Mouse (Mus musculus): Measurements from ENCODE around the gene Lrrc74a. TPM values are rescaled to one million over a fixed set of nuclear protein-coding genes. Genes with fewer than 3 reads are reported as not detected.

The Lrrc74a gene
- total RNA-seq, 2 experiments from 2014 or later: not detected

GRCm38 (mm10) chr12:86786149-86787019, 52.2 kb downstream of the Lrrc74a start:
- DNase-seq (ENCODE audit: low spot score in 2 of 2): no peak

GRCm38 (mm10) chr12:86787020-86787553, 52.9 kb downstream of the Lrrc74a start:
- no peak for DNase-seq (ENCODE audit: low spot score in 2 of 2)

- DNase-seq (ENCODE audit: low spot score in 2 of 2): no peak
Measured at GRCm38 (mm10) chr12:86790100-86790848, 56.1 kb downstream of the Lrrc74a start.

GRCm38 (mm10) chr12:86790849-86791127, 56.6 kb downstream of the Lrrc74a start:
- DNase-seq (ENCODE audit: low spot score in 2 of 2): no peak

GRCm38 (mm10) chr12:86791987-86792386, 57.8 kb downstream of the Lrrc74a start:
- DNase-seq (ENCODE audit: low spot score in 2 of 2): no peak

GRCm38 (mm10) chr12:86793830-86794229, 59.7 kb downstream of the Lrrc74a start:
- DNase-seq (ENCODE audit: low spot score in 2 of 2): no peak

- DNase-seq (ENCODE audit: low spot score in 2 of 2): no peak
Measured at GRCm38 (mm10) chr12:86794331-86794730, 60.2 kb downstream of the Lrrc74a start.

GRCm38 (mm10) chr12:86795076-86795837, 61.1 kb downstream of the Lrrc74a start:
- DNase-seq (ENCODE audit: low spot score in 2 of 2): no peak

- DNase-seq (ENCODE audit: low spot score in 2 of 2): peak; percentile 68 to 92
Measured at GRCm38 (mm10) chr12:86795838-86796232, 61.7 kb downstream of the Lrrc74a start.

- no peak for DNase-seq (ENCODE audit: low spot score in 2 of 2)
Measured at GRCm38 (mm10) chr12:86796351-86796750, 62.2 kb downstream of the Lrrc74a start.

- no peak for DNase-seq (ENCODE audit: low spot score in 2 of 2)
Measured at GRCm38 (mm10) chr12:86797771-86798170, 63.6 kb downstream of the Lrrc74a start.

- peak; percentile 88 to 97 for DNase-seq (ENCODE audit: low spot score in 2 of 2)
Measured at GRCm38 (mm10) chr12:86798773-86799540, 64.8 kb downstream of the Lrrc74a start.

- no peak for DNase-seq (ENCODE audit: low spot score in 2 of 2)
Measured at GRCm38 (mm10) chr12:86799786-86800185, 65.6 kb downstream of the Lrrc74a start.

GRCm38 (mm10) chr12:86800336-86800735, 66.2 kb downstream of the Lrrc74a start:
- no peak for DNase-seq (ENCODE audit: low spot score in 2 of 2)

GRCm38 (mm10) chr12:86800765-86801147, 66.6 kb downstream of the Lrrc74a start:
- DNase-seq (ENCODE audit: low spot score in 2 of 2): no peak

GRCm38 (mm10) chr12:86801148-86802004, 67.2 kb downstream of the Lrrc74a start:
- peak; percentile 90 to 97 for DNase-seq (ENCODE audit: low spot score in 2 of 2)

GRCm38 (mm10) chr12:86802005-86802671, 68.0 kb downstream of the Lrrc74a start:
- peak in 1 of 2 experiments; percentile 54 for DNase-seq (ENCODE audit: low spot score in 2 of 2)

GRCm38 (mm10) chr12:86802899-86803298, 68.7 kb downstream of the Lrrc74a start:
- DNase-seq (ENCODE audit: low spot score in 2 of 2): no peak

GRCm38 (mm10) chr12:86803651-86804307, 69.6 kb downstream of the Lrrc74a start:
- DNase-seq (ENCODE audit: low spot score in 2 of 2): no peak

Data from layer of hippocampus, adult 18-20 months (tissue).